Mouse (Mus musculus) gastrocnemius, adult 2 months (tissue): ENCODE measurements around the gene Thsd4. TPM values are rescaled to one million over a fixed set of nuclear protein-coding genes. Genes with fewer than 3 reads are reported as not detected.
A peak's percentile ranks its signal among the peaks of the same experiment; 100 is the strongest.

Experiments
- DNase-seq: peaks from one replicate; pipeline ENCODE4 v3.0.0; 2022
- H3K27ac ChIP-seq: fragments of 200-600 bp; 2 replicates; pipeline ENCODE4 v1.8.1; 2022; ENCODE audit warnings: mild to moderate bottlenecking
- H3K4me3 ChIP-seq: fragments of 200-600 bp; 2 replicates; pipeline ENCODE4 v1.8.1; 2022; ENCODE audit warnings: mild to moderate bottlenecking, moderate library complexity
- CTCF ChIP-seq: fragments of 200-600 bp; IDR thresholded peaks from 2 replicates; pipeline ENCODE4 v1.8.1; 2022; ENCODE audit warnings: antibody characterized with exemption, mild to moderate bottlenecking, moderate library complexity
- intact Hi-C: fragments of 180-260 bp; cut with DNase I; formaldehyde crosslinking; loops from one replicate; pipeline ENCODE4 v1.15.1; 2025
- total RNA-seq, 2 experiments: library from RNA; stranded (reverse); gene quantifications; 2 replicates each; pipeline ENCODE4 v1.2.3; 2021

Gene Thsd4
- total RNA-seq, 2 experiments from 2014 or later, result 0.48 to 1.2 TPM

- Histone ChIP-seq H3K27ac (no peak overlapping the region), H3K4me3 (no peak overlapping the region)
- no peak for TF ChIP-seq CTCF
- DNase-seq, result no peak
- intact Hi-C loops, result no loop called here
These were observed 91.8 kb downstream of the Thsd4 start for GRCm38 (mm10) chr9:60430017-60430416.

GRCm38 (mm10) chr9:60414076-60414755 is 107.6 kb downstream of the Thsd4 start:
- no peak overlapping the region for H3K4me3 ChIP-seq
- no peak for DNase-seq
- intact Hi-C loops, result no loop called here
- no peak overlapping the region for H3K27ac ChIP-seq
- no peak for TF ChIP-seq CTCF

- Histone ChIP-seq H3K27ac (no peak overlapping the region), H3K4me3 (no peak overlapping the region)
- DNase-seq, result no peak
- TF ChIP-seq CTCF, result no peak
- intact Hi-C loops, result no loop called here
These were observed 110.8 kb downstream of the Thsd4 start for GRCm38 (mm10) chr9:60410872-60411635.

- intact Hi-C loops, result no loop called here
- peak; percentile 20 for DNase-seq
- Histone ChIP-seq H3K4me3 (no peak overlapping the region), H3K27ac (no peak overlapping the region)
- TF ChIP-seq CTCF, result no peak
These were observed 114.5 kb downstream of the Thsd4 start for GRCm38 (mm10) chr9:60407374-60407773.

- no peak for DNase-seq
- TF ChIP-seq CTCF, result no peak
- H3K4me3 ChIP-seq, result no peak overlapping the region
- no peak overlapping the region for H3K27ac ChIP-seq
- intact Hi-C loops, result no loop called here
These were observed 116.1 kb downstream of the Thsd4 start for GRCm38 (mm10) chr9:60405777-60406176.

- no peak for DNase-seq
- no peak overlapping the region for H3K27ac ChIP-seq
- no peak overlapping the region for H3K4me3 ChIP-seq
- TF ChIP-seq CTCF, result no peak
- intact Hi-C loops, result no loop called here
These were observed 119.2 kb downstream of the Thsd4 start for GRCm38 (mm10) chr9:60402681-60403080.

- no peak overlapping the region for H3K27ac ChIP-seq
- intact Hi-C loops, result no loop called here
- TF ChIP-seq CTCF, result no peak
These were observed 121.8 kb downstream of the Thsd4 start for GRCm38 (mm10) chr9:60400001-60400400.

GRCm38 (mm10) chr9:60398073-60398472 is 123.8 kb downstream of the Thsd4 start:
- DNase-seq, result no peak
- H3K4me3 ChIP-seq, result no peak overlapping the region
- no peak for TF ChIP-seq CTCF
- no peak overlapping the region for H3K27ac ChIP-seq
- intact Hi-C loops, result no loop called here

More at GRCm38 (mm10) chr9:60400001-60400400, 121.8 kb downstream of the Thsd4 start:
- no peak overlapping the region for H3K4me3 ChIP-seq
- no peak for DNase-seq

- TF ChIP-seq CTCF, result no peak
- intact Hi-C loops, result no loop called here
- no peak for DNase-seq
- H3K4me3 ChIP-seq, result no peak overlapping the region
- H3K27ac ChIP-seq, result no peak overlapping the region
These were observed 125.8 kb downstream of the Thsd4 start for GRCm38 (mm10) chr9:60396096-60396495.

GRCm38 (mm10) chr9:60392916-60393315 is 128.9 kb downstream of the Thsd4 start:
- no peak for TF ChIP-seq CTCF
- H3K4me3 ChIP-seq, result no peak overlapping the region
- DNase-seq, result no peak
- intact Hi-C loops, result no loop called here
- no peak overlapping the region for H3K27ac ChIP-seq

GRCm38 (mm10) chr9:60384751-60385150 is 137.1 kb downstream of the Thsd4 start:
- H3K4me3 ChIP-seq, result no peak overlapping the region
- no peak for DNase-seq
- no peak overlapping the region for H3K27ac ChIP-seq
- intact Hi-C loops, result no loop called here
- no peak for TF ChIP-seq CTCF

GRCm38 (mm10) chr9:60382941-60383340 is 138.9 kb downstream of the Thsd4 start:
- no peak overlapping the region for H3K4me3 ChIP-seq
- no peak for DNase-seq
- TF ChIP-seq CTCF, result no peak
- H3K27ac ChIP-seq, result no peak overlapping the region
- intact Hi-C loops, result no loop called here

GRCm38 (mm10) chr9:60382526-60382925 is 139.3 kb downstream of the Thsd4 start:
- H3K4me3 ChIP-seq, result no peak overlapping the region
- no peak for TF ChIP-seq CTCF
- no peak for DNase-seq
- intact Hi-C loops, result no loop called here
- H3K27ac ChIP-seq, result no peak overlapping the region
